In the genomic region with DNA sequence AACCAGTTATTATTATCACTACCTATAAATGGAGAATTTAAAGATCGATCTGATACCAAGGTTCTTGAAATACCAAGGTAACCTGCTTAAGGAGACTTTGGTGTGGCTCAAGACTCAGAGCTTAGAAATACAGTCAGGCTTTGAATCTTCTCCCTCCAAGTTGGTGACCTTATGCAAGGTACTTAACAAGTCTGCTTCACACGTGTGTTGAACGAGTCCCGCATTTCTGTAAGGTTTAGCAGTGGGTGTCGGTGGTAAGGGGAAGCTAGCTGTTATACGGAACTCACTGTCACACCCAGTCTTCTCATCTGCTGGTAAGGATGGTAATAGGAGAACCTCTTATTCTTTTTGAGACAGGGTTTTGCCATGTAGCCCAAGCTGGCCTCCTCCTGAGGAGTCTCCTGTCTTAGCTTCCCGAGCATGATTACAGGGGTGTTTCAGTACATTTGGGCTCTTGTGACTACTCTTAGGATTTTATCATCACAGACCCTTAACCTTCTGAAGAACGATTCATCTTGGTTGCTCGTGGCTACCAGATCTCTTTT, we compare ENCODE assay signal across 14 mouse cellular contexts. TPM values are rescaled to one million over a fixed set of nuclear protein-coding genes. Genes with fewer than 3 reads are reported as not detected.
DNase-seq lines count a peak whose midpoint lies in the region; ATAC-seq and TF ChIP-seq lines count a peak whose summit lies in the region.
"Had no signal": no experiment of that assay in that cellular context is flagged by ENCODE, and none has a peak within 500 bp of the region (broad histone marks: within the 10 kb centered on the region; RNA-seq: fewer than 3 reads in every experiment).

No protein-coding gene starts in this region.

- no peaks in the 10 kb centered on the region for H3K27me3 ChIP-seq in kidney, postnatal 0 days (ENCODE audit: insufficient read depth, low read length)
- H3K27me3 ChIP-seq in kidney, adult 2 months (replicated peaks; ENCODE audit: control insufficient read depth, insufficient read depth, low read length): no peaks in the 10 kb centered on the region
- H3K27me3 ChIP-seq in G1E (ENCODE audit: insufficient read depth, low read length): no peaks in the 10 kb centered on the region
- H3K27me3 ChIP-seq in embryonic facial prominence, embryonic 10.5 days (replicated peaks; ENCODE audit: low read depth, poor library complexity, severe bottlenecking): no peaks in the 10 kb centered on the region
- no peaks in the 10 kb centered on the region for H3K27me3 ChIP-seq in liver, embryonic 13.5 days
- H3K27me3 ChIP-seq: forebrain, embryonic 13.5 days; hindbrain, embryonic 15.5 days had no signal

- H3K27ac ChIP-seq in kidney, postnatal 0 days: no peak overlapping the region
- no peak overlapping the region for H3K27ac ChIP-seq in kidney, adult 2 months (ENCODE audit: insufficient read depth, low read depth, low read length)
- H3K27ac ChIP-seq in embryonic facial prominence, embryonic 10.5 days (replicated peaks): no peak overlapping the region
- H3K27ac ChIP-seq in liver, embryonic 13.5 days: peak overlapping the region; percentile 40
- H3K27ac ChIP-seq: forebrain, embryonic 13.5 days; hindbrain, embryonic 15.5 days had no signal

- TF ChIP-seq POLR2A in kidney, adult 2 months (IDR thresholded peaks at IDR 0.05; ENCODE audit: low read depth, low read length): no peak
- no peak for TF ChIP-seq POLR2A in lung, adult 2 months (IDR thresholded peaks at IDR 0.05; ENCODE audit: borderline replicate concordance, extremely low read depth, low read depth, low read length)

- no peak overlapping the region for H3K4me3 ChIP-seq in kidney, postnatal 0 days (replicated peaks; ENCODE audit: low read depth, low read length)
- H3K4me3 ChIP-seq in kidney, adult 2 months (ENCODE audit: insufficient read depth, low read depth, low read length): no peak overlapping the region
- peak overlapping the region; percentile 95 for H3K4me3 ChIP-seq in G1E (ENCODE audit: low read depth, low read length)
- H3K4me3 ChIP-seq in embryonic facial prominence, embryonic 10.5 days: peak overlapping the region; percentile 21; the same call in 1 of the 2 replicates
- H3K4me3 ChIP-seq in liver, embryonic 13.5 days (replicated peaks): peak overlapping the region; percentile 89
- H3K4me3 ChIP-seq in lung, adult 2 months (replicated peaks; ENCODE audit: extremely low read depth, low read depth, low read length): no peak overlapping the region

- no peak for ATAC-seq in kidney, postnatal 0 days (replicated peaks; ENCODE audit: low FRiP score, low read depth)
- 0 out of 2 replicates have a peak, but pooled peaks have one; percentile 17 for ATAC-seq in G1E (ENCODE audit: extremely low read depth, insufficient number of reproducible peaks, low FRiP score, poor library complexity, severe bottlenecking)
- no peak for ATAC-seq in liver, embryonic 13.5 days (ENCODE audit: low read depth)
- ATAC-seq: forebrain, embryonic 13.5 days had no signal

- DNase-seq in kidney, postnatal 0 days (ENCODE audit: low spot score): no peak
- no peak for DNase-seq in kidney, adult 2 months
- DNase-seq in G1E (ENCODE audit: low spot score): no peak
- no peak for DNase-seq in embryonic facial prominence, embryonic 10.5 days (ENCODE audit: low spot score)
- DNase-seq in liver, embryonic 13.5 days: no peak
- DNase-seq in urinary bladder, postnatal 10 days (ENCODE audit: low spot score): no peak
- no peak for DNase-seq in cerebellum, postnatal 25 days
- no peak for DNase-seq in lung, adult 2 months
- DNase-seq: gastrocnemius, postnatal 25 days; left cerebral cortex, postnatal 4 days; lung, postnatal 36 days had no signal

- H3K4me2 ChIP-seq in kidney, postnatal 0 days (ENCODE audit: low read length): 0 out of 2 replicates have a peak overlapping the region, but pooled peaks have one; percentile 67
- H3K4me2 ChIP-seq in liver, embryonic 13.5 days: peak overlapping the region; percentile 88

- 77% methylated on average over 9 of the region's 9 CpGs for WGBS in kidney, postnatal 0 days
- 77% methylated on average over 9 of the region's 9 CpGs for WGBS in kidney, adult 2 months
- 92% methylated on average over 9 of the region's 9 CpGs for WGBS in embryonic facial prominence, embryonic 10.5 days
- 49% methylated on average over 9 of the region's 9 CpGs for WGBS in liver, embryonic 13.5 days (ENCODE audit: insufficient replicate concordance)
- 68% methylated on average over 9 of the region's 9 CpGs for WGBS in lung, adult 2 months

- H3K4me1 ChIP-seq in kidney, postnatal 0 days (replicated peaks; ENCODE audit: insufficient read depth, low read length): peaks cover 6% of the 10 kb centered on the region; the same call in 1 of the 2 replicates
- H3K4me1 ChIP-seq in kidney, adult 2 months (ENCODE audit: control insufficient read depth, insufficient read depth, low read length): peaks cover 4% of the 10 kb centered on the region; the same call in 1 of the 2 replicates
- H3K4me1 ChIP-seq in G1E (ENCODE audit: insufficient read depth, low read depth, low read length): peaks cover 65% of the 10 kb centered on the region
- H3K4me1 ChIP-seq in embryonic facial prominence, embryonic 10.5 days: peaks cover 13% of the 10 kb centered on the region
- peaks cover 65% of the 10 kb centered on the region for H3K4me1 ChIP-seq in liver, embryonic 13.5 days (replicated peaks)
- H3K4me1 ChIP-seq in lung, adult 2 months (ENCODE audit: control insufficient read depth, insufficient read depth, low read length): no peaks in the 10 kb centered on the region; the same call in 1 of the 2 replicates

- no peaks in the 10 kb centered on the region for H3K9me3 ChIP-seq in kidney, postnatal 0 days (replicated peaks; ENCODE audit: low read length)
- no peaks in the 10 kb centered on the region for H3K9me3 ChIP-seq in G1E (replicated peaks)
- H3K9me3 ChIP-seq in embryonic facial prominence, embryonic 10.5 days: no peaks in the 10 kb centered on the region
- no peaks in the 10 kb centered on the region for H3K9me3 ChIP-seq in liver, embryonic 13.5 days (replicated peaks)
- H3K9me3 ChIP-seq: forebrain, embryonic 13.5 days; hindbrain, embryonic 15.5 days had no signal

- no peak overlapping the region for H3K9ac ChIP-seq in kidney, postnatal 0 days (ENCODE audit: low read depth, low read length)
- H3K9ac ChIP-seq in liver, embryonic 13.5 days: peak overlapping the region; percentile 93
- H3K9ac ChIP-seq: hindbrain, embryonic 15.5 days had no signal

- no peak for TF ChIP-seq CTCF in kidney, postnatal 0 days (IDR thresholded peaks at IDR 0.05; ENCODE audit: low read depth)
- TF ChIP-seq CTCF in kidney, adult 2 months (conservative IDR thresholded peaks at IDR 0.05; ENCODE audit: insufficient read depth, insufficient read length, low read depth, low read length): no peak
- no peak for TF ChIP-seq CTCF in G1E (IDR thresholded peaks at IDR 0.05; ENCODE audit: low read depth, low read length)
- TF ChIP-seq CTCF in lung, adult 2 months (IDR thresholded peaks at IDR 0.05; ENCODE audit: insufficient read depth, low read length): no peak

- peaks cover 21% of the 10 kb centered on the region; the same call in 1 of the 2 replicates for H3K36me3 ChIP-seq in kidney, postnatal 0 days (ENCODE audit: insufficient read depth, low read length)
- H3K36me3 ChIP-seq in kidney, adult 2 months (ENCODE audit: control insufficient read depth, insufficient read depth, low read length): no peaks in the 10 kb centered on the region
- peaks cover 44% of the 10 kb centered on the region for H3K36me3 ChIP-seq in G1E (replicated peaks)
- H3K36me3 ChIP-seq in embryonic facial prominence, embryonic 10.5 days (replicated peaks): peaks cover 36% of the 10 kb centered on the region
- peaks cover 38% of the 10 kb centered on the region for H3K36me3 ChIP-seq in liver, embryonic 13.5 days

RNA-seq across cellular contexts. Expression of gene Gm21987, which starts 1.4 kb away (rescaled TPM):
- polyA plus RNA-seq in kidney, postnatal 0 days (2015; fragmentation: Nextera tagmentation; extraction: Ambion mirVana): not detected in 2 replicates
- polyA plus RNA-seq in kidney, adult 2 months (2012; rRNA removed): not detected in 2 replicates
- total RNA-seq in G1E (2014; fragmentation: Nextera tagmentation): 4.7 TPM in 1 of 2 replicates, not detected in the other
- total RNA-seq in G1E (2017): not detected in 2 replicates
- polyA plus RNA-seq in G1E (2012): 1,146 and 1,190 TPM in 2 replicates
- not detected in 2 replicates for polyA plus RNA-seq in embryonic facial prominence, embryonic 10.5 days (2016; fragmentation: Nextera tagmentation; extraction: Ambion mirVana)
- not detected in 2 replicates for polyA plus RNA-seq in liver, embryonic 13.5 days (2015; fragmentation: Nextera tagmentation; extraction: Ambion mirVana)
- not detected in 2 replicates for polyA plus RNA-seq in lung, adult 2 months (2012; rRNA removed)
- total RNA-seq: gastrocnemius, postnatal 25 days; left cerebral cortex, postnatal 4 days had no signal
- polyA plus RNA-seq: cortical plate, adult 2 months; forebrain, embryonic 13.5 days; hindbrain, embryonic 15.5 days had no signal

RNA-seq across cellular contexts. Expression of gene Cox17, which starts 1.5 kb away (rescaled TPM):
- 283 and 305 TPM in 2 replicates for polyA plus RNA-seq in kidney, postnatal 0 days (2015; fragmentation: Nextera tagmentation; extraction: Ambion mirVana)
- polyA plus RNA-seq in kidney, adult 2 months (2012; rRNA removed): 126 and 170 TPM in 2 replicates
- total RNA-seq in G1E (2014; fragmentation: Nextera tagmentation) (210 and 232 TPM in 2 replicates), G1E (2017) (836 and 871 TPM in 2 replicates)
- 163 and 234 TPM in 2 replicates for polyA plus RNA-seq in G1E (2012)
- 128 and 133 TPM in 2 replicates for polyA plus RNA-seq in embryonic facial prominence, embryonic 10.5 days (2016; fragmentation: Nextera tagmentation; extraction: Ambion mirVana)
- polyA plus RNA-seq in liver, embryonic 13.5 days (2015; fragmentation: Nextera tagmentation; extraction: Ambion mirVana): 331 and 350 TPM in 2 replicates
- 63.2 and 64.6 TPM in 2 replicates for polyA plus RNA-seq in lung, adult 2 months (2012; rRNA removed)

RNA-seq across cellular contexts. Expression of gene Maats1, which starts 6.3 kb away (rescaled TPM):
- 0.14 and 0.21 TPM in 2 replicates for polyA plus RNA-seq in kidney, postnatal 0 days (2015; fragmentation: Nextera tagmentation; extraction: Ambion mirVana)
- polyA plus RNA-seq in kidney, adult 2 months (2012; rRNA removed): 0.39 and 0.50 TPM in 2 replicates
- not detected in 2 replicates for total RNA-seq in G1E (2014; fragmentation: Nextera tagmentation)
- total RNA-seq in G1E (2017): 0.11 TPM in 1 of 2 replicates, not detected in the other
- polyA plus RNA-seq in G1E (2012): not detected in 2 replicates
- polyA plus RNA-seq in embryonic facial prominence, embryonic 10.5 days (2016; fragmentation: Nextera tagmentation; extraction: Ambion mirVana): 0.17 and 0.19 TPM in 2 replicates
- 0.05 TPM in 1 of 2 replicates, not detected in the other for polyA plus RNA-seq in liver, embryonic 13.5 days (2015; fragmentation: Nextera tagmentation; extraction: Ambion mirVana)
- 1.7 and 2.5 TPM in 2 replicates for polyA plus RNA-seq in lung, adult 2 months (2012; rRNA removed)
- total RNA-seq: gastrocnemius, postnatal 25 days had no signal

RNA-seq across cellular contexts. Expression of gene Popdc2, which starts 13.7 kb away (rescaled TPM):
- polyA plus RNA-seq in kidney, postnatal 0 days (2015; fragmentation: Nextera tagmentation; extraction: Ambion mirVana): 0.46 and 0.55 TPM in 2 replicates
- polyA plus RNA-seq in kidney, adult 2 months (2012; rRNA removed): 1.5 TPM in 2 replicates
- total RNA-seq in G1E (2014; fragmentation: Nextera tagmentation): 22.7 and 25.7 TPM in 2 replicates
- total RNA-seq in G1E (2017): 2.8 and 4.3 TPM in 2 replicates
- 5.0 and 5.4 TPM in 2 replicates for polyA plus RNA-seq in G1E (2012)
- 2.1 and 2.7 TPM in 2 replicates for polyA plus RNA-seq in embryonic facial prominence, embryonic 10.5 days (2016; fragmentation: Nextera tagmentation; extraction: Ambion mirVana)
- 22.3 and 24.2 TPM in 2 replicates for polyA plus RNA-seq in liver, embryonic 13.5 days (2015; fragmentation: Nextera tagmentation; extraction: Ambion mirVana)
- 20.4 and 30.9 TPM in 2 replicates for polyA plus RNA-seq in lung, adult 2 months (2012; rRNA removed)

RNA-seq across cellular contexts. Expression of gene Nr1i2, which starts 53.7 kb away (rescaled TPM):
- polyA plus RNA-seq in kidney, postnatal 0 days (2015; fragmentation: Nextera tagmentation; extraction: Ambion mirVana): 0.26 and 0.45 TPM in 2 replicates
- polyA plus RNA-seq in kidney, adult 2 months (2012; rRNA removed): 9.0 and 9.1 TPM in 2 replicates
- total RNA-seq in G1E (2014; fragmentation: Nextera tagmentation) (not detected in 2 replicates), G1E (2017) (not detected in 2 replicates)
- polyA plus RNA-seq in G1E (2012): not detected in 2 replicates
- polyA plus RNA-seq in embryonic facial prominence, embryonic 10.5 days (2016; fragmentation: Nextera tagmentation; extraction: Ambion mirVana): not detected in 2 replicates
- 2.6 and 2.8 TPM in 2 replicates for polyA plus RNA-seq in liver, embryonic 13.5 days (2015; fragmentation: Nextera tagmentation; extraction: Ambion mirVana)
- polyA plus RNA-seq in lung, adult 2 months (2012; rRNA removed): 0.63 and 0.66 TPM in 2 replicates
- total RNA-seq: gastrocnemius, postnatal 25 days; left cerebral cortex, postnatal 4 days had no signal
- polyA plus RNA-seq: cortical plate, adult 2 months; forebrain, embryonic 13.5 days; hindbrain, embryonic 15.5 days had no signal

Comparison
In these comparisons a context has a peak if more than half of its experiments do, and no peak if none do; other contexts are left out.
1. H3K4me3 ChIP-seq: peak in G1E (single experiment), embryonic facial prominence, embryonic 10.5 days (single experiment) and liver, embryonic 13.5 days (single experiment); none in kidney, postnatal 0 days (single experiment), kidney, adult 2 months (single experiment) and lung, adult 2 months (single experiment).
2. RNA of gene Gm21987, which starts 1.4 kb away (polyA plus RNA-seq): 1,146 to 1,190 TPM in G1E; not detected in embryonic facial prominence, embryonic 10.5 days, not detected in kidney, postnatal 0 days, not detected in kidney, adult 2 months, not detected in liver, embryonic 13.5 days and not detected in lung, adult 2 months; every median in the first group is over 100 times any median in the second.